Mouse (Mus musculus): Measurements from ENCODE around the gene Tex21. TPM values are rescaled to one million over a fixed set of nuclear protein-coding genes. Genes with fewer than 3 reads are reported as not detected.

Gene Tex21
- not detected in 2 replicates for polyA plus RNA-seq (2016; fragmentation: Nextera tagmentation; extraction: Ambion mirVana)

GRCm38 (mm10) chr12:76246646-76247045 lies at the start of gene Tex21:
TSS of gene Tex21 (minus strand) at chr12:76246746.
- H3K27ac ChIP-seq: no peak within 1 kb of the TSS
- no peaks in the 10 kb centered on the region for H3K36me3 ChIP-seq
- no peak for DNase-seq (ENCODE audit: low spot score)
- H3K4me1 ChIP-seq: no peaks in the 10 kb centered on the region
- H3K27me3 ChIP-seq (ENCODE audit: low read depth, poor library complexity, severe bottlenecking): no peaks in the 10 kb centered on the region
- 84% methylated on average over 6 of the region's 6 CpGs for WGBS
- H3K9me3 ChIP-seq (replicated peaks): no peaks in the 10 kb centered on the region
- H3K4me3 ChIP-seq: no peak within 1 kb of the TSS

GRCm38 (mm10) chr12:76293192-76293591 lies 46.6 kb upstream of the Tex21 start:
- Histone ChIP-seq H3K36me3 (peaks cover 97% of the 10 kb centered on the region), H3K4me3 (no peak overlapping the region), H3K27ac (no peak overlapping the region), H3K4me1 (no peaks in the 10 kb centered on the region), H3K27me3 (ENCODE audit: low read depth, poor library complexity, severe bottlenecking) (no peaks in the 10 kb centered on the region), H3K9me3 (replicated peaks) (no peaks in the 10 kb centered on the region)
- DNase-seq (ENCODE audit: low spot score): peak; percentile 80
- WGBS: 65% methylated on average over 7 of the region's 7 CpGs

GRCm38 (mm10) chr12:76290271-76290670 lies 43.7 kb upstream of the Tex21 start:
- Histone ChIP-seq H3K27me3 (ENCODE audit: low read depth, poor library complexity, severe bottlenecking) (no peaks in the 10 kb centered on the region), H3K27ac (no peak overlapping the region), H3K36me3 (peaks cover 89% of the 10 kb centered on the region), H3K9me3 (replicated peaks) (no peaks in the 10 kb centered on the region), H3K4me1 (no peaks in the 10 kb centered on the region), H3K4me3 (no peak overlapping the region)
- DNase-seq (ENCODE audit: low spot score): no peak
- 92% methylated on average over 2 of the region's 2 CpGs for WGBS

GRCm38 (mm10) chr12:76289428-76289827 lies 42.9 kb upstream of the Tex21 start:
- Histone ChIP-seq H3K4me3 (no peak overlapping the region), H3K27ac (no peak overlapping the region), H3K4me1 (no peaks in the 10 kb centered on the region), H3K9me3 (replicated peaks) (no peaks in the 10 kb centered on the region), H3K36me3 (peaks cover 86% of the 10 kb centered on the region), H3K27me3 (ENCODE audit: low read depth, poor library complexity, severe bottlenecking) (no peaks in the 10 kb centered on the region)
- 97% methylated on average over 12 of the region's 12 CpGs for WGBS
- no peak for DNase-seq (ENCODE audit: low spot score)

GRCm38 (mm10) chr12:76288494-76288893 lies 41.9 kb upstream of the Tex21 start:
- no peak overlapping the region for H3K27ac ChIP-seq
- peaks cover 86% of the 10 kb centered on the region for H3K36me3 ChIP-seq
- H3K4me3 ChIP-seq: no peak overlapping the region
- DNase-seq (ENCODE audit: low spot score): no peak
- H3K9me3 ChIP-seq (replicated peaks): no peaks in the 10 kb centered on the region
- 95% methylated on average over 5 of the region's 5 CpGs for WGBS
- H3K4me1 ChIP-seq: no peaks in the 10 kb centered on the region
- no peaks in the 10 kb centered on the region for H3K27me3 ChIP-seq (ENCODE audit: low read depth, poor library complexity, severe bottlenecking)

- Histone ChIP-seq H3K27ac (no peak overlapping the region), H3K4me3 (no peak overlapping the region), H3K36me3 (peaks cover 86% of the 10 kb centered on the region), H3K27me3 (ENCODE audit: low read depth, poor library complexity, severe bottlenecking) (no peaks in the 10 kb centered on the region), H3K9me3 (replicated peaks) (no peaks in the 10 kb centered on the region), H3K4me1 (no peaks in the 10 kb centered on the region)
- DNase-seq (ENCODE audit: low spot score): no peak
- WGBS: 95% methylated on average over 8 of the region's 8 CpGs
Measured at GRCm38 (mm10) chr12:76287986-76288385, 41.4 kb upstream of the Tex21 start.

- 78% methylated on average over 6 of the region's 6 CpGs for WGBS
- H3K4me1 ChIP-seq: no peaks in the 10 kb centered on the region
- peaks cover 86% of the 10 kb centered on the region for H3K36me3 ChIP-seq
Measured at GRCm38 (mm10) chr12:76285418-76285817, 38.9 kb upstream of the Tex21 start.

GRCm38 (mm10) chr12:76282532-76283173 lies 36.1 kb upstream of the Tex21 start:
- peaks cover 86% of the 10 kb centered on the region for H3K36me3 ChIP-seq
- H3K4me3 ChIP-seq: no peak overlapping the region
- no peaks in the 10 kb centered on the region for H3K27me3 ChIP-seq (ENCODE audit: low read depth, poor library complexity, severe bottlenecking)
- DNase-seq (ENCODE audit: low spot score): no peak
- H3K4me1 ChIP-seq: no peaks in the 10 kb centered on the region
- H3K9me3 ChIP-seq (replicated peaks): no peaks in the 10 kb centered on the region
- no peak overlapping the region for H3K27ac ChIP-seq
- 98% methylated on average over 17 of the region's 17 CpGs for WGBS

More at GRCm38 (mm10) chr12:76285418-76285817, 38.9 kb upstream of the Tex21 start:
- H3K27ac ChIP-seq: no peak overlapping the region
- no peaks in the 10 kb centered on the region for H3K9me3 ChIP-seq (replicated peaks)
- no peak for DNase-seq (ENCODE audit: low spot score)
- no peaks in the 10 kb centered on the region for H3K27me3 ChIP-seq (ENCODE audit: low read depth, poor library complexity, severe bottlenecking)
- H3K4me3 ChIP-seq: no peak overlapping the region

- peaks cover 86% of the 10 kb centered on the region for H3K36me3 ChIP-seq
Measured at GRCm38 (mm10) chr12:76282132-76282531, 35.6 kb upstream of the Tex21 start.

GRCm38 (mm10) chr12:76281111-76281660 lies 34.6 kb upstream of the Tex21 start:
- DNase-seq (ENCODE audit: low spot score): no peak
- no peak overlapping the region for H3K27ac ChIP-seq
- H3K27me3 ChIP-seq (ENCODE audit: low read depth, poor library complexity, severe bottlenecking): no peaks in the 10 kb centered on the region
- H3K4me3 ChIP-seq: no peak overlapping the region
- no peaks in the 10 kb centered on the region for H3K9me3 ChIP-seq (replicated peaks)
- peaks cover 87% of the 10 kb centered on the region for H3K36me3 ChIP-seq
- no peaks in the 10 kb centered on the region for H3K4me1 ChIP-seq
- WGBS: 86% methylated on average over 2 of the region's 2 CpGs

More at GRCm38 (mm10) chr12:76282132-76282531, 35.6 kb upstream of the Tex21 start:
- Histone ChIP-seq H3K27me3 (ENCODE audit: low read depth, poor library complexity, severe bottlenecking) (no peaks in the 10 kb centered on the region), H3K9me3 (replicated peaks) (no peaks in the 10 kb centered on the region), H3K4me1 (no peaks in the 10 kb centered on the region), H3K4me3 (no peak overlapping the region), H3K27ac (no peak overlapping the region)
- DNase-seq (ENCODE audit: low spot score): no peak
- 93% methylated on average over 4 of the region's 4 CpGs for WGBS

- Histone ChIP-seq H3K4me1 (no peaks in the 10 kb centered on the region), H3K36me3 (peaks cover 88% of the 10 kb centered on the region), H3K27ac (no peak overlapping the region), H3K27me3 (ENCODE audit: low read depth, poor library complexity, severe bottlenecking) (no peaks in the 10 kb centered on the region), H3K9me3 (replicated peaks) (no peaks in the 10 kb centered on the region), H3K4me3 (no peak overlapping the region)
- no peak for DNase-seq (ENCODE audit: low spot score)
- WGBS: 94% methylated on average over 9 of the region's 9 CpGs
Measured at GRCm38 (mm10) chr12:76280556-76280955, 34.0 kb upstream of the Tex21 start.

- H3K36me3 ChIP-seq: peaks cover 77% of the 10 kb centered on the region
- H3K27me3 ChIP-seq (ENCODE audit: low read depth, poor library complexity, severe bottlenecking): no peaks in the 10 kb centered on the region
- 91% methylated on average over 6 of the region's 6 CpGs for WGBS
- no peaks in the 10 kb centered on the region for H3K9me3 ChIP-seq (replicated peaks)
- H3K27ac ChIP-seq: no peak overlapping the region
- no peak for DNase-seq (ENCODE audit: low spot score)
- no peak overlapping the region for H3K4me3 ChIP-seq
- no peaks in the 10 kb centered on the region for H3K4me1 ChIP-seq
Measured at GRCm38 (mm10) chr12:76278209-76278608, 31.7 kb upstream of the Tex21 start.

- Histone ChIP-seq H3K27ac (no peak overlapping the region), H3K9me3 (replicated peaks) (no peaks in the 10 kb centered on the region), H3K4me3 (no peak overlapping the region), H3K27me3 (ENCODE audit: low read depth, poor library complexity, severe bottlenecking) (no peaks in the 10 kb centered on the region), H3K36me3 (peaks cover 53% of the 10 kb centered on the region), H3K4me1 (no peaks in the 10 kb centered on the region)
- no peak for DNase-seq (ENCODE audit: low spot score)
- WGBS: 88% methylated on average over 10 of the region's 10 CpGs
Measured at GRCm38 (mm10) chr12:76272610-76273524, 26.3 kb upstream of the Tex21 start.
